Mouse (Mus musculus) limb, embryonic 10.5 days (tissue): ENCODE data around the gene Guca2a. TPM values are rescaled to one million over a fixed set of nuclear protein-coding genes. Genes with fewer than 3 reads are reported as not detected.
"Not testable (repeated sequence)": the region's sequence is repeated elsewhere in the genome, so short reads cannot be mapped to it uniquely, and the experiment has no call there.

Experiments used
- DNase-seq: peaks from one replicate; pipeline ENCODE4 v3.0.0-alpha.2; 2017; ENCODE audit warnings: low spot score
- H3K27ac ChIP-seq: fragments of 300-500 bp; sonication (generic); 2 replicates; pipeline ENCODE4 v1.5.1; 2016; ENCODE audit warnings: mild to moderate bottlenecking
- H3K27me3 ChIP-seq: fragments of 300-500 bp; sonication (generic); 2 replicates; pipeline ENCODE4 v1.6.1; 2016; ENCODE audit warnings: low read depth, mild to moderate bottlenecking; ENCODE audit not compliant: poor library complexity, severe bottlenecking
- H3K36me3 ChIP-seq: fragments of 300-500 bp; sonication (generic); 2 replicates; pipeline ENCODE4 v1.6.1; 2016; ENCODE audit warnings: mild to moderate bottlenecking, moderate library complexity
- H3K4me1 ChIP-seq: fragments of 300-500 bp; sonication (generic); 2 replicates; pipeline ENCODE4 v1.6.1; 2016
- H3K4me3 ChIP-seq: fragments of 300-500 bp; sonication (generic); 2 replicates; pipeline ENCODE4 v1.5.1; 2016; ENCODE audit warnings: mild to moderate bottlenecking, moderate library complexity
- H3K9me3 ChIP-seq: fragments of 300-500 bp; sonication (generic); replicated peaks from 2 replicates; pipeline ENCODE4 v1.6.1; 2016; ENCODE audit warnings: mild to moderate bottlenecking
- WGBS: fragments of 180-500 bp; shearing (Covaris S2); methylation state at CpG from one replicate; pipeline ENCODE4 v1.1.7; 2016; 5-methylcytosine and 5-hydroxymethylcytosine counted together
- polyA plus RNA-seq: library from polyadenylated mRNA; unstranded; fragments of >200 nt; fragmentation: Nextera tagmentation; extraction: Ambion mirVana; gene quantifications from 2 replicates; pipeline ENCODE4 v1.2.1, GENCODE M21; 2016

Gene Guca2a
- polyA plus RNA-seq, 1 experiment from 2014 or later = not detected

DNA sequence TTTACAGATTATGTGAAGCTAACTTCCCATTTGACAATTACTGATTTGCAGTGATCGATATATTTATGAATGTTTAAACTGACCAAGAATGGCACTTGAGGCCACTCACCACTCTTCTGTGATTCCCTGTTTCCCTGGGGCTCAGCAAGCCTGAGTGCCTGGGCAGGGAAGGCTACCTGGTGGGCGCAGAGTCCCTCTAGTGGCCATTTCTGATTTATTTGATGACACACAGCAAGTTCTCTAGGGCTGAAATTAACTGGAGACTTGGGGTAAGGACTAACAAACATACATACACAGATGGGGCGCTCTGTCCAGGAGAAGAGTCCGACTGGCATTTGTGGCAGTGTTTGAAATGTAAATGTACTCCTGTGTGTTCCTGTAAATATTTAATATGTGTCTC lies 9.1 kb upstream of the Guca2a start:
- not testable (repeated sequence) for DNase-seq, H3K27ac ChIP-seq, H3K9me3 ChIP-seq, H3K4me3 ChIP-seq, H3K27me3 ChIP-seq
- WGBS = 88% methylated on average over 4 of the region's 4 CpGs
- Histone ChIP-seq H3K4me1 (peaks cover 22% of the 10 kb centered on the region), H3K36me3 (peaks cover 66% of the 10 kb centered on the region)

DNA sequence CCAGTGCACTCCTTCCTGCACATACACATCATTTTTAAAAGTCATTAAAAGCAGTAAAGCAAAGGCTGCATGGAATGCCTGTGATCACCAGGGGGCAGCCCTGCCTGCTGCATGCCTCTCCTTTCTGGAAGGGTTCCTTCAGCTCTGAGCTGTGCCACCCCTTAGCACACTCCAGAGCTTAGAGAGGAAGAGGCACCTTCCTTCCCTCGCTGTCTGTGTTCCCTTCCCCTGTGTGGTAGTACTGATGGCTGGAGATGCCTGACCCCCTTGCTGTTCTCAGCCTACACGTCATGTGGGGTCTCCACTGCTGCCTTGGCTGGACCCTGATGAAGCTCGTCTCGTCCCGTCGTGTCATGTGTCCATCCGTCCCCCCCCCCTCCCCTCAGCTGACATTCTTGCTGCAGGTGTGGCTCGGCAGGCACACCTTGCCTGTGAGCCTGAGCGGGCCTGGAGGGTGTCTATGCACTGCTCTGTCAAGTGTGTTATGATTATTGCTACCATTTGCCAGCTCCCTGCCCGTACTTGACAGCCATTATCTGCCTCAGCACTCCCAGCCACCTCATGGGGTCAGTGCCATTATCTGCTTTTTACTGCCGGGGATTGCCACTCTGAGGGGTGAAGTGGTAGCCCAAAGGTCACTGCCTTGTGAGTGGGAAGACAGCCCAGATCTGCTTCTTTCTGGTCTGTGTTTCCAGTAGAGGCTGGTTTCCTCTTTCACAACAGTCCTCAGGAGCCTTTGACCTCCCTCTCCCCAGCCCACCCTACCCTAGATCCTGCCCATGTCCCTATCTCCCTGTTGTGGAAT lies 6.2 kb upstream of the Guca2a start:
- DNase-seq = no peak
- H3K4me3 ChIP-seq = no peak overlapping the region
- H3K4me1 ChIP-seq = peaks cover 34% of the 10 kb centered on the region
- WGBS = 57% methylated on average over 11 of the region's 11 CpGs
- H3K9me3 ChIP-seq = no peaks in the 10 kb centered on the region
- peaks cover 39% of the 10 kb centered on the region for H3K36me3 ChIP-seq
- peak overlapping the region; percentile 19; the same call in 1 of the 2 replicates for H3K27ac ChIP-seq
- no peaks in the 10 kb centered on the region for H3K27me3 ChIP-seq

DNA sequence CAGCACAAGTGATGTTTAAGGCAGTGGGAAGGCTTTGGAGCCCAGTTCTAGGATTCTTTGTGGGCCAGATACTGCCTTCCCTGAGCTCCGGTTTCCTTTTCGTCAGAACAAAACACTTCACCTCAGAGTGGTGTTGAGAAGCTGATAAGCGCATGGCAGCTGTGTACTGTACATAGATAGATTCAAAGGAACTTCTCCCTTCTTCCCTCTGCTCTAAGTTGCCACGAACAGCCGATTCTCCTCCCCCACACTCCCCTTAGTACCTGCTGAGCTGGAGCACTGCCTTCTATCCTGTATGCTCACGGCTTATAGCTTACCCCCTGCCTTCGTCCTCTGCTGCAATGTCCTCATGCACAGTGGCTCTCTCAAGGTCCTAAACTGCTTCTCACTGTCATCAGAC lies 4.8 kb upstream of the Guca2a start:
- H3K4me3 ChIP-seq = no peak overlapping the region
- DNase-seq = peak; percentile 15
- H3K27ac ChIP-seq = no peak overlapping the region
- peaks cover 28% of the 10 kb centered on the region for H3K36me3 ChIP-seq
- 79% methylated on average over 7 of the region's 7 CpGs for WGBS
- H3K9me3 ChIP-seq = no peaks in the 10 kb centered on the region
- peaks cover 34% of the 10 kb centered on the region for H3K4me1 ChIP-seq
- H3K27me3 ChIP-seq = no peaks in the 10 kb centered on the region

DNA sequence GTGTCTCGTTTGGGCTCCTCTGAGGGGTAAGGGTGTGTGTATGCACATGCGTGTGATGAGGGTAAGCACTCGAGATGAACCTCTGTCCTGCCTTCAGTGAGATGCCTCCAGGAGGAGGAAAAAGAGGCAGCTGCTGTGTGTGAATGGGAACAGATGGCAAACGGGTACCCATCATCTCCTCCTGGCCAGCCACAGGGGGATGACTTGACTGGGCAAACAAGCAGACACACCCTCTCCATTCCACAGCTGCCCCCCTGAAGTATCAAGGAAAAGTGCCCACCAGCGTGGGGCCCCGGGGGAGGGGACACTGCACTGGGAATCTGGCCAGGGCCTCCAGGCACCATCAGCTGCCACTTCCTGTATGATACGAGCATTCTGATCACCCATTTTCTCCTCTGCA lies 4.2 kb upstream of the Guca2a start:
- whole genome bisulfite sequencing = 78% methylated on average over 7 of the region's 7 CpGs
- H3K36me3 ChIP-seq = peaks cover 26% of the 10 kb centered on the region
- no peaks in the 10 kb centered on the region for H3K27me3 ChIP-seq
- H3K9me3 ChIP-seq = no peaks in the 10 kb centered on the region
- peaks cover 34% of the 10 kb centered on the region for H3K4me1 ChIP-seq
- no peak overlapping the region for H3K27ac ChIP-seq
- no peak overlapping the region for H3K4me3 ChIP-seq
- DNase-seq = no peak

DNA sequence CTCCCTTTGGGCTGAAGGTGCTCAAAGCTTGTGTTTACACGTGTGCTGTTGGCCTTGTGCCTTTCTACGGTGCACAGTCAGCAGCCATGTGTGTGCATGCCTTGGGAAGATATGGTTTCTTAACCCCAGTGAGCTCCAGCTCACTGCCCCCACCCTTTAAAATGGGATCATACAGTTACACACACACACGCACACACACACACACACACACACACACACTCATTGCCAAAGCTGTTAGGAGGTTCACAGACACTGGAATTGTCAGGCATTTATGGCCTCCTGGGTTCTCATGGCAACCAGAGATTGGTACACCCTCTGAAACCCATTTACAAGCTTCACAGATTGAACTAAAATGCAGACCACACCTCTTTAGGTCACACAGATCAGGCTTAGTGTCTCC lies 3.6 kb upstream of the Guca2a start:
- Histone ChIP-seq H3K27me3 (no peaks in the 10 kb centered on the region), H3K4me3 (no peak overlapping the region), H3K4me1 (peaks cover 35% of the 10 kb centered on the region), H3K27ac (no peak overlapping the region), H3K36me3 (peaks cover 25% of the 10 kb centered on the region), H3K9me3 (no peaks in the 10 kb centered on the region)
- WGBS = 82% methylated on average over 3 of the region's 3 CpGs
- peak; percentile 10 for DNase-seq

DNA sequence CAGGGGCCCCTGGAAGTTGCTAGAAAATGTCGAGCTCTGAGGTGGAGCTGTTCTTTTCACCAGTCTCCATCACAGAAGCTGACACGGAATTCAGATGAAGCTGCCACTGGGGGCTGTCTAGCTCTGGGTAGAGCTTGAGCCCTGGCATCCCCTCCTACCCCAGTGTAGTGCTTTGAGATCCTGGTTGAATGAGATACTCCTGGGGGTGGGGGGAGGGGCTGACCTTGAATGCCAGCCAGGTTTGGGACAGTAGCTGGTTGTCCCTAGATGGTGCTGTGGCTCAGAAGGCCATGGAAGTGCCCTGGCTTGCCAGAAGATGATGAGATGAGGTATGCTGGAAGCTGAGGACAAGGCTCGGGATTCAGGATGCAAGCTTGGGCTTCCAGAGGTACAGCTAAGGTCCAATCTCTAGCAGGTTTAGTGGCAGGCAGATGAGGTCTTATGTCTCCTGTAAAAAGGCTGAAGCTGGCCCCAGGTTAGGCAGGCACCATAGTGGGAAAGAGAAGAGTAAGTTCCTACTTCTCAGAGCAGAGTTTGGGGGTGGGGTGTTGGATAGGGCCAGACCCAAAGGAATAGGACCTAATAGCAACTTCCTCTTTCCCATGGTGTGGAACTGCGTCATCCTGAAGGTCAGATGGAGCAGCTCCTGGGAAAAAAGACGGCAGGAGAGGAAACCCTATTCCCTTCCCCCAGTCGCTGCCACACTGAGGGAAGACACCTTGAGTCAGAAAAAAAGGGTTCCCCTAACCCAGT lies 2.4 kb upstream of the Guca2a start:
- peaks cover 38% of the 10 kb centered on the region for H3K4me1 ChIP-seq
- no peak overlapping the region for H3K27ac ChIP-seq
- H3K9me3 ChIP-seq = no peaks in the 10 kb centered on the region
- H3K4me3 ChIP-seq = no peak overlapping the region
- H3K36me3 ChIP-seq = peaks cover 13% of the 10 kb centered on the region
- no peaks in the 10 kb centered on the region for H3K27me3 ChIP-seq
- 71% methylated on average over 6 of the region's 6 CpGs for WGBS
- peak; percentile 24 for DNase-seq

DNA sequence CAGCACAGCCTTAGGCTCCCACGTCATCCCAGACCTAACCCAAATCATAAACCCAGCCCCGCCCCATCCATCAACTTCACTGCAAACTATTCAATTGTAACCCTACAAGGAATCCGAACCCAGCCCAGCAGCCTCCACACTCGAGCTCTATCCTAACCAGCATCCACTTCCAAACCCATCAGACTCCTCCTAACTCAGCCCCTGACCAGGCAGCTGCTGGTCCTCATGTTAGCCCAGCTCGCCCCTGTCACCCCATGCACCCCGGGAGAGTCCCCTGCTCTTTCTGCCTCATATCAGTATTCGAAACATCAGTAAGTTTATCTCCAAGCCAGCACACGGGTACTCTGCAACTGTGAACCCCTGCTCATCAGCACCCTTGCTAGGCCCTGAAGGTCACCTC lies 1.8 kb upstream of the Guca2a start:
- Histone ChIP-seq H3K4me1 (peaks cover 36% of the 10 kb centered on the region), H3K9me3 (no peaks in the 10 kb centered on the region), H3K27ac (no peak overlapping the region), H3K4me3 (no peak overlapping the region), H3K27me3 (no peaks in the 10 kb centered on the region), H3K36me3 (peaks cover 11% of the 10 kb centered on the region; the same call in 1 of the 2 replicates)
- 82% methylated on average over 8 of the region's 8 CpGs for WGBS
- no peak for DNase-seq

DNA sequence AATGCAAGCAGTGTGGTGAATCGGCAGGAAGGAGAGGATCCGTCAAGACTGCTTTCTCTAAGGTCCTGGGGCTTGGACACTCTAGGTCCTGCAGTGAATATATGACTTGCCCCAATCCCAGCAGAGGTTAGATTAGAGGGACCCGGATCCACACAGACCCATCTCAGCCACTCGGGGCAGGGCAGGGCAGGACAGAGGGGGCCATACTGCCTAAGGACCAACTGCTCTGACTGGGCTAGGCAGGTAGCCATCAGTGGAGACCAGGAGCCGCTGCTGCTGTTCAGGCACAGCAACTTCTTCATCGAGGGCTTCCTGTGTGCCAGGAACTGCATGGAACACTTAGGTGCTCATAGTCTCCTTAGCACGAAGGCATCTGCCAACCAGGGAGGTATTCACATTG lies 773 bp upstream of the Guca2a start:
- no peaks in the 10 kb centered on the region for H3K9me3 ChIP-seq
- no peak overlapping the region for H3K4me3 ChIP-seq
- H3K4me1 ChIP-seq = peaks cover 26% of the 10 kb centered on the region
- no peaks in the 10 kb centered on the region for H3K27me3 ChIP-seq
- H3K36me3 ChIP-seq = 0 out of 2 replicates have a peak, but pooled peaks cover 5% of the 10 kb centered on the region
- no peak overlapping the region for H3K27ac ChIP-seq
- 82% methylated on average over 7 of the region's 7 CpGs for WGBS
- no peak for DNase-seq

DNA sequence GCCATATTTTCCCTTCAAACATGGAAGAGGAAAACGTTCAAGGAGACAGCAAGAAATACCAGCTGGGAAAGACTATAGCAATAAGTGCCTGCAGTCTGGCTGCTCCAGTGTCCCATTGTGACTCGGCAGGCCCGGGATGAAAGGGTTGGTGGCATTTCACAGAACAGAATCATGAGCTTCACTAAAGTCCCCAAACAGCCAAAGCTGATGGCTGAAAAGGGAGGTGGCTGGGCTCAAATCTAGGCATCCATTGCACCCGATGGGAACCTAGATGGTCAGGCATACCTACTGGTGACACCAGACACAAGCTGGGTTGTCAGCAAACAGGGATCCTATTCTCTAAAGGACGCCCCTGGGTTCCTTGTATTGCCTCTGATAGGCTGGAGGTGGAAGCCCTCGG lies 442 bp downstream of the Guca2a start:
- Histone ChIP-seq H3K9me3 (no peaks in the 10 kb centered on the region), H3K36me3 (0 out of 2 replicates have a peak, but pooled peaks cover 3% of the 10 kb centered on the region), H3K27me3 (no peaks in the 10 kb centered on the region), H3K4me1 (peaks cover 20% of the 10 kb centered on the region), H3K4me3 (no peak overlapping the region), H3K27ac (no peak overlapping the region)
- 91% methylated on average over 6 of the region's 6 CpGs for WGBS
- no peak for DNase-seq

DNA sequence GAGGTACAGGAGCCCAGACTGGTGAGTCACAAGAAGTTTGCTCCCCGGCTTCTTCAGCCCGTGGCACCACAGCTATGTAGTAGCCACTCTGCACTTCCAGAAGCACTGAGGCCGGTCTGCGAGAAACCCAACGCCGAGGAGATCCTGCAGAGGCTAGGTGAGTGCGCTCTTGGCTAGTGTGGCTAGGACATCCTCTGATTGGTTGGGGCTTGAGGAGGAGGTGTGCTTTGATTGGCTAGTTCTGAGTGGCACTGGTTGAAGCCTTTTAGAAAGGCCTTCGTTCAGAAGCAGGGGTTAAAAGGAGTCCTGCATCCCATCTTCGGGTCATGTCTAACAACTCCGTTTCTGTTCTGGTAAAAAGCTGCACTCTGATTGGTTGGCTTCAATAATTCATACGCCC lies 1.2 kb downstream of the Guca2a start:
- H3K9me3 ChIP-seq = no peaks in the 10 kb centered on the region
- no peak overlapping the region for H3K27ac ChIP-seq
- no peaks in the 10 kb centered on the region for H3K36me3 ChIP-seq
- H3K4me1 ChIP-seq = peaks cover 13% of the 10 kb centered on the region; the same call in 1 of the 2 replicates
- no peaks in the 10 kb centered on the region for H3K27me3 ChIP-seq
- H3K4me3 ChIP-seq = no peak overlapping the region
- DNase-seq = no peak
- 62% methylated on average over 11 of the region's 11 CpGs for WGBS

DNA sequence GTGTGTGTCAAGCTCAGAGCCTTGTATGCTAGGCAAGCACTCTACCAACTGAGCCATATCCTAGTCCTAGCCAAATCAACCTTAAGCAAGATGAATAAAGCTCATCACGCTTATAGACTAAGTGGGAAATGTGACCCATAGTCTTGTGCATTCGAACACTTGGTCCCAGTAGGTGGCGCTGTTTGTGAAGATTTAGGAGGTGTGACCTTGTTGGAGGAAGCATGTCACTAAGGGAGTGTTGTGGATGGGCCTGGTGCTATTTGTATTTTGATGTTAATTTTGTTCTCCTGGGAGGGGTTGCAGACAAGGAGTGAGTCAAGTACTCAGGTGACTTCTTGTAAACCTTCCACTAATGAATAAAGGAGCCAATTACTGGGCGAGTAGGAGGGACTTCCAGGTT lies 5.2 kb downstream of the Guca2a start:
- DNase-seq = no peak
- Histone ChIP-seq H3K27me3 (no peaks in the 10 kb centered on the region), H3K4me1 (0 out of 2 replicates have a peak, but pooled peaks cover 4% of the 10 kb centered on the region), H3K9me3 (no peaks in the 10 kb centered on the region), H3K27ac (no peak overlapping the region), H3K36me3 (no peaks in the 10 kb centered on the region), H3K4me3 (no peak overlapping the region)
- WGBS = 81% methylated on average over 4 of the region's 4 CpGs

DNA sequence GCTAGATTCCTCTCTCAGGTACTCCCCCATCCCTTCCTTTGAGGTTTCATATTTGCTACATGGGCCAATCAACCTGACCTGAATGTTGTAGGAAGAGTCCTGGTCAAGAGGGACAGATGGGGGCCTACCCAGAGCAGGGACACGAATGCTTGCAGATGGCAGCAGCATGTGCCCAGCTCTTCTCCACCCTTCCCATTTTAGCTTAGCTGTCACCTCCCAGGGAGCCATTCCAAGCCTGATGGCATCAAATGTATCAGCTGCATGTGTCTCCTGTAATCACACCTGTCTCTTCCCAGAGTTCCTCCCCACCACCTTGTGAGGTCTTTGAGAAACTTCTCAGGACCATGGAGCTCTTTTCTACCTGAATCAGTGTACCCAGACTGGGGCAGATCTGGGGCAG lies 19.5 kb downstream of the Guca2a start:
- Histone ChIP-seq H3K4me1 (no peaks in the 10 kb centered on the region), H3K27ac (no peak overlapping the region), H3K36me3 (no peaks in the 10 kb centered on the region), H3K27me3 (no peaks in the 10 kb centered on the region), H3K9me3 (peaks cover 3% of the 10 kb centered on the region; the same call in 1 of the 2 replicates), H3K4me3 (no peak overlapping the region)
- WGBS = 91% methylated on average over 1 of the region's 1 CpGs
- DNase-seq = no peak

DNA sequence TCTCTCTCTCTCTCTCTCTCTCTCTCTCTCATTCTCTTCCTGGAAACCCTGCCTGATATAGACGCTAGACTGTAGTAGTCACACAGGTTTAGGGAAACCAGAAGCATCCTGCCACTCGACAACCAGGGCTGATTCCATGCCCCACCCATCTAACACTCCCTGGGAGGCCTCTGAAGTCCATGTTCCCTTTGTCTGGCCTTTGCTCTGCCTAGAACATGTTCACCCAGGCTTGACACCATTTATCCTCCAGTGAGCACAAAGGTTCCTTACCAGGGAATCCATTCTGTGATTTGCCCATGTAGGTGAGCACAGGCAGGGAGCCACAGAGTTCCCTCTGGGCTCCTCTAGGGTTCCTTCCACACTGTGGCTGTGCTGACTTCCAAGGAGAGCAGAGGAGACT lies 20.7 kb downstream of the Guca2a start:
- no peak overlapping the region for H3K4me3 ChIP-seq
- H3K36me3 ChIP-seq = no peaks in the 10 kb centered on the region
- H3K27ac ChIP-seq = no peak overlapping the region
- no peaks in the 10 kb centered on the region for H3K27me3 ChIP-seq
- no peaks in the 10 kb centered on the region for H3K9me3 ChIP-seq
- no peaks in the 10 kb centered on the region for H3K4me1 ChIP-seq
- DNase-seq = no peak
- WGBS = 70% methylated on average over 1 of the region's 2 CpGs
